Mouse (Mus musculus) forebrain, embryonic 12.5 days (tissue): ENCODE results near the gene Kdsr. TPM values are rescaled to one million over a fixed set of nuclear protein-coding genes. Genes with fewer than 3 reads are reported as not detected.

ENCODE experiments used
- ATAC-seq: fragments of 200-750 bp; cut with Nextera tagmentation; 2 replicates; pipeline ENCODE4 v1.8.0; 2017; ENCODE audit warnings: moderate TSS enrichment; ENCODE audit not compliant: low FRiP score
- H3K27ac ChIP-seq: fragments of 300-500 bp; sonication (generic); 2 replicates; pipeline ENCODE4 v1.5.1; 2016; ENCODE audit warnings: mild to moderate bottlenecking
- H3K27me3 ChIP-seq: fragments of 300-500 bp; sonication (generic); 2 replicates; pipeline ENCODE4 v1.6.1; 2016; ENCODE audit warnings: mild to moderate bottlenecking
- H3K36me3 ChIP-seq: fragments of 300-500 bp; sonication (generic); replicated peaks from 2 replicates; pipeline ENCODE4 v1.6.1; 2016; ENCODE audit warnings: mild to moderate bottlenecking
- H3K4me1 ChIP-seq: fragments of 300-500 bp; sonication (generic); 2 replicates; pipeline ENCODE4 v1.6.1; 2016
- H3K4me2 ChIP-seq: fragments of 300-500 bp; sonication (generic); 2 replicates; pipeline ENCODE4 v1.6.1; 2016; ENCODE audit warnings: mild to moderate bottlenecking, moderate library complexity
- H3K4me3 ChIP-seq: fragments of 300-500 bp; sonication (generic); replicated peaks from 2 replicates; pipeline ENCODE4 v1.5.1; 2016; ENCODE audit warnings: mild to moderate bottlenecking
- H3K9ac ChIP-seq: fragments of 300-500 bp; sonication (generic); 2 replicates; pipeline ENCODE4 v1.6.1; 2016; ENCODE audit warnings: mild to moderate bottlenecking
- H3K9me3 ChIP-seq: fragments of 300-500 bp; sonication (generic); 2 replicates; pipeline ENCODE4 v1.6.1; 2016
- WGBS: fragments of 180-500 bp; shearing (Covaris S2); methylation state at CpG from one replicate; pipeline ENCODE4 v1.1.7; 2016; 5-methylcytosine and 5-hydroxymethylcytosine counted together
- polyA plus RNA-seq: library from polyadenylated mRNA; unstranded; fragments of >200 nt; fragmentation: Nextera tagmentation; extraction: Ambion mirVana; gene quantifications from 2 replicates; pipeline ENCODE4 v1.2.1, GENCODE M21; 2016

Kdsr gene
- polyA plus RNA-seq, 1 experiment from 2014 or later: 9.0 TPM

- Histone ChIP-seq H3K9ac (no peak overlapping the region), H3K9me3 (no peaks in the 10 kb centered on the region), H3K27ac (no peak overlapping the region), H3K4me2 (no peak overlapping the region), H3K4me1 (peaks cover 9% of the 10 kb centered on the region), H3K36me3 (peaks cover 8% of the 10 kb centered on the region; the same call in 1 of the 2 replicates), H3K27me3 (no peaks in the 10 kb centered on the region), H3K4me3 (no peak overlapping the region)
- ATAC-seq: no peak
- 91% methylated on average over 3 of the region's 3 CpGs for WGBS
These were observed 1.2 kb upstream of the Kdsr start for GRCm38 (mm10) chr1:106760750-106761149.

- Histone ChIP-seq H3K27me3 (no peaks in the 10 kb centered on the region), H3K4me3 (peak overlapping the region; percentile 67), H3K9me3 (no peaks in the 10 kb centered on the region), H3K4me1 (peaks cover 9% of the 10 kb centered on the region), H3K36me3 (no peaks in the 10 kb centered on the region), H3K4me2 (peak overlapping the region; percentile 91), H3K9ac (peak overlapping the region; percentile 76), H3K27ac (peak overlapping the region; percentile 70)
- ATAC-seq: peak; percentile 34
- 4% methylated on average over 34 of the region's 34 CpGs for WGBS
These were observed 574 bp downstream of the Kdsr start for GRCm38 (mm10) chr1:106758734-106759571.

- Histone ChIP-seq H3K36me3 (no peaks in the 10 kb centered on the region), H3K9me3 (no peaks in the 10 kb centered on the region), H3K4me3 (no peak overlapping the region), H3K27ac (no peak overlapping the region), H3K4me2 (no peak overlapping the region), H3K27me3 (no peaks in the 10 kb centered on the region), H3K4me1 (peaks cover 9% of the 10 kb centered on the region), H3K9ac (no peak overlapping the region)
- ATAC-seq: no peak
- WGBS: 91% methylated on average over 4 of the region's 4 CpGs
These were observed 2.9 kb downstream of the Kdsr start for GRCm38 (mm10) chr1:106756633-106757032.

DNA sequence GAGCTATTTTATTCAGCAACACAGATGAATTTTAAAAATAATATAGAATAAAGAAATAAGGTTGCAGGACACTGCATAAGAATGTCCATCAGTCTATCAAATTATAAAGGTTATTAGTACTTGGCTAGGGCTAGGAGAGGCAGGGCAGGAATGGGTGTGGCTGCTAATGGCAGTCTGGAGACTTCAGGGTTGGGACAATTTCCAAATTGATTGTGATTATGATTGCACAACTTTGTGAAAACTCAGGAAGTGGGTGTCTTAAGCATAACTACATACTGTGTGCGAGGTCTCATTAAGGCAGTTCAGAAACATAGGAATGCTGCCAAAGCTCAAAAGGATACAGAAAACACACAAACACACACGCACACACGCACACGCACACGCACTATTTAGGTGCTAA lies 7.5 kb downstream of the Kdsr start:
- WGBS: 93% methylated on average over 5 of the region's 5 CpGs
- H3K4me3 ChIP-seq: no peak overlapping the region
- H3K9me3 ChIP-seq: no peaks in the 10 kb centered on the region
- H3K4me2 ChIP-seq: no peak overlapping the region
- H3K27me3 ChIP-seq: no peaks in the 10 kb centered on the region
- H3K9ac ChIP-seq: no peak overlapping the region
- H3K4me1 ChIP-seq: no peaks in the 10 kb centered on the region
- no peak overlapping the region for H3K27ac ChIP-seq
- peaks cover 8% of the 10 kb centered on the region for H3K36me3 ChIP-seq
- no peak for ATAC-seq

DNA sequence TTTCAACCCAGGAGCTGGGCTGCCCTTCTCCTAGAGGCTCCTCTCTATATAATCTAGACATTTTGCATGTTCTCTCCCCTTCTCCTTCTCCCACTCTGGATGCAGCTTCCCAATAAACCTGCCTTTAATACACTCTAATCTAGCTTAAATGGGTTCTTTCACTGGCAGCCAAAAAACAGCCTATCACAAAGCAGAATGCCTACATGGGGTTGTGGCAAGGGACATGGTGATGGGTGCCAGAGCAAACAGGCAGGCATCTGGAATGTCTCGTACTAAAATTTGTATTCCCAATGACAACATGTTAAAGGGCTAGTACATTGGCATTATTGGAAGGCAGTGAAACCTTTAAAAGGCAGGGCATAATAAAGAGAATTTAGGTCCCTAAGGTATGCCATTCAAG lies 8.9 kb downstream of the Kdsr start:
- 91% methylated on average over 1 of the region's 1 CpGs for WGBS
- no peaks in the 10 kb centered on the region for H3K4me1 ChIP-seq
- no peak overlapping the region for H3K27ac ChIP-seq
- H3K36me3 ChIP-seq: peaks cover 20% of the 10 kb centered on the region
- H3K27me3 ChIP-seq: no peaks in the 10 kb centered on the region
- H3K4me3 ChIP-seq: no peak overlapping the region
- no peak for ATAC-seq
- H3K9me3 ChIP-seq: no peaks in the 10 kb centered on the region
- no peak overlapping the region for H3K9ac ChIP-seq
- H3K4me2 ChIP-seq: no peak overlapping the region

- no peak overlapping the region for H3K4me3 ChIP-seq
- no peak overlapping the region for H3K27ac ChIP-seq
- peaks cover 20% of the 10 kb centered on the region for H3K36me3 ChIP-seq
- H3K9ac ChIP-seq: no peak overlapping the region
- H3K4me1 ChIP-seq: no peaks in the 10 kb centered on the region
- no peaks in the 10 kb centered on the region for H3K27me3 ChIP-seq
- ATAC-seq: no peak
- H3K4me2 ChIP-seq: no peak overlapping the region
- 91% methylated on average over 6 of the region's 6 CpGs for WGBS
- H3K9me3 ChIP-seq: no peaks in the 10 kb centered on the region
These were observed 10.8 kb downstream of the Kdsr start for GRCm38 (mm10) chr1:106748555-106749315.

DNA sequence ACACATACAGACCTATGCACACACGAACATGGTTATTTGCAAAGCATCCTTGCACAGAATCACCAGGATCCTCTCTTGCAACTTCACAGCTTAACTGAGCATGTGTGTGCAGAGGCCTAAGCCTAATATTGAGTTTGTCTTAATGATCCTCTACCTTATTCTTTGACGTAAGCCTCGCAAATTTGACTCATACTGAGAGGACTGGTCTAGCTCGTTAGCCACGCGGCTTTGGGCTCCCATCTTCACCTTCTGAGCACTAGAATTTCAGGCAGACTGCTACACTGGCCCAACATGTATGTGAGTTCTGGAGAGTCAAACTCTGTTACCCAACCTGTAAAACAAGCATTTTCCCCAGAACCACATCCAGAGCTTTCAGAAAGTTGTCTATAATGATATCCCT lies 16.5 kb downstream of the Kdsr start:
- Histone ChIP-seq H3K4me2 (no peak overlapping the region), H3K36me3 (peaks cover 29% of the 10 kb centered on the region), H3K9ac (no peak overlapping the region), H3K4me3 (no peak overlapping the region), H3K27ac (no peak overlapping the region), H3K4me1 (no peaks in the 10 kb centered on the region), H3K27me3 (no peaks in the 10 kb centered on the region), H3K9me3 (no peaks in the 10 kb centered on the region)
- no peak for ATAC-seq
- WGBS: 79% methylated on average over 6 of the region's 6 CpGs

- WGBS: 94% methylated on average over 4 of the region's 4 CpGs
- Histone ChIP-seq H3K4me1 (no peaks in the 10 kb centered on the region), H3K4me3 (no peak overlapping the region), H3K4me2 (no peak overlapping the region), H3K9me3 (no peaks in the 10 kb centered on the region), H3K36me3 (peaks cover 10% of the 10 kb centered on the region; the same call in 1 of the 2 replicates), H3K27ac (no peak overlapping the region), H3K9ac (no peak overlapping the region), H3K27me3 (no peaks in the 10 kb centered on the region)
- ATAC-seq: no peak
These were observed 18.8 kb downstream of the Kdsr start for GRCm38 (mm10) chr1:106740735-106741134.

DNA sequence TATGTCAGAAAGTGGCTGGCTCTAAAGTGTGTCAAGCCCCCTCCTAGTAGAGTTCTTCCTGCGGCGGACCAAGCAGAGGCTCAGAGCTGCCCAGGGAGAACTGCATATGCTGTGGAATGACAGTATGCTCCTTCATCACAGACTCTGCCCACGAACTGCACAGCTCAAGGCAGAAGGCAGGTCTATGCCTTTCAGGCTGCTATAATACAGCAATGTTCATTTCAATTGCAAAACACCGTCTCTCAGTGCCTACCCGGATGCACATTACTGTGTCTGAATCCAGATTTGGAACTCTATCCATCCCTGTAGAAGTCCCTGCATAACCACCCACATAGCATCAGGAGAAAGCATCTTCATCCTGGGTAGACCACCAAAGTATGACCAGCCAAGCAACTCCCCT lies 19.7 kb downstream of the Kdsr start:
- no peak for ATAC-seq
- Histone ChIP-seq H3K27me3 (no peaks in the 10 kb centered on the region), H3K9me3 (no peaks in the 10 kb centered on the region), H3K27ac (no peak overlapping the region), H3K36me3 (peaks cover 10% of the 10 kb centered on the region; the same call in 1 of the 2 replicates), H3K4me1 (no peaks in the 10 kb centered on the region), H3K9ac (no peak overlapping the region), H3K4me2 (no peak overlapping the region), H3K4me3 (no peak overlapping the region)
- 98% methylated on average over 5 of the region's 5 CpGs for WGBS

- Histone ChIP-seq H3K9me3 (no peaks in the 10 kb centered on the region), H3K27ac (no peak overlapping the region), H3K36me3 (peaks cover 13% of the 10 kb centered on the region; the same call in 1 of the 2 replicates), H3K9ac (no peak overlapping the region), H3K4me2 (no peak overlapping the region), H3K4me1 (no peaks in the 10 kb centered on the region), H3K4me3 (no peak overlapping the region), H3K27me3 (no peaks in the 10 kb centered on the region)
- no peak for ATAC-seq
- 89% methylated on average over 3 of the region's 3 CpGs for WGBS
These were observed 21.4 kb downstream of the Kdsr start for GRCm38 (mm10) chr1:106738092-106738491.

- Histone ChIP-seq H3K9ac (no peak overlapping the region), H3K36me3 (peaks cover 10% of the 10 kb centered on the region; the same call in 1 of the 2 replicates), H3K4me2 (no peak overlapping the region), H3K4me3 (no peak overlapping the region), H3K9me3 (no peaks in the 10 kb centered on the region), H3K4me1 (no peaks in the 10 kb centered on the region), H3K27me3 (no peaks in the 10 kb centered on the region), H3K27ac (no peak overlapping the region)
- 95% methylated on average over 8 of the region's 8 CpGs for WGBS
- ATAC-seq: no peak
These were observed 23.3 kb downstream of the Kdsr start for GRCm38 (mm10) chr1:106736211-106736610.

GRCm38 (mm10) chr1:106735586-106735985 lies 23.9 kb downstream of the Kdsr start:
- Histone ChIP-seq H3K4me2 (no peak overlapping the region), H3K36me3 (peaks cover 10% of the 10 kb centered on the region; the same call in 1 of the 2 replicates), H3K27me3 (no peaks in the 10 kb centered on the region), H3K27ac (no peak overlapping the region), H3K4me3 (no peak overlapping the region), H3K4me1 (no peaks in the 10 kb centered on the region), H3K9me3 (no peaks in the 10 kb centered on the region), H3K9ac (no peak overlapping the region)
- ATAC-seq: no peak
- WGBS: 67% methylated on average over 2 of the region's 2 CpGs
